Mouse (Mus musculus) bone marrow, adult 2 months (tissue): ENCODE results near the gene Cyp27a1. TPM values are rescaled to one million over a fixed set of nuclear protein-coding genes. Genes with fewer than 3 reads are reported as not detected.

Experiments used
- H3K27ac ChIP-seq: fragments of 200-500 bp; 2 replicates; pipeline ENCODE4 v1.5.1; 2012; ENCODE audit warnings: low read depth, mild to moderate bottlenecking, control low read depth, inconsistent platforms, low read length; ENCODE audit not compliant: control insufficient read depth, poor library complexity, insufficient read depth
- H3K4me1 ChIP-seq: fragments of 200-500 bp; 2 replicates; pipeline ENCODE4 v1.6.1; 2011; ENCODE audit warnings: low read length; ENCODE audit not compliant: control insufficient read depth, insufficient read depth
- H3K4me3 ChIP-seq: fragments of 200-500 bp; replicated peaks from 2 replicates; pipeline ENCODE3; 2011; ENCODE audit warnings: mild to moderate bottlenecking, low read depth, low read length, control low read depth; ENCODE audit not compliant: control insufficient read depth
- CTCF ChIP-seq: fragments of 200-500 bp; IDR thresholded peaks from 2 replicates; pipeline ENCODE4 v1.5.1; 2011; ENCODE audit warnings: low read length, control low read depth; ENCODE audit not compliant: control insufficient read depth, insufficient read depth
- POLR2A ChIP-seq: fragments of 200-500 bp; IDR thresholded peaks from 2 replicates; pipeline ENCODE4 v1.6.1; 2011; ENCODE audit warnings: low read depth, mild to moderate bottlenecking, control low read depth, low read length, borderline replicate concordance; ENCODE audit not compliant: control insufficient read depth
- WGBS: fragments of 180-500 bp; shearing (Covaris S2); methylation state at CpG from one replicate; pipeline ENCODE4 v1.1.7; 2018; 5-methylcytosine and 5-hydroxymethylcytosine counted together
- polyA plus RNA-seq: library from polyadenylated mRNA; stranded (reverse); fragments of >200 nt; gene quantifications from 2 replicates; pipeline ENCODE4 v1.2.4, GENCODE M21; 2011; ENCODE audit warnings: low replicate concordance; ENCODE audit not compliant: missing spikeins, insufficient read depth, insufficient read length

Gene Cyp27a1
- polyA plus RNA-seq, 1 experiment = 16.4 TPM

DNA sequence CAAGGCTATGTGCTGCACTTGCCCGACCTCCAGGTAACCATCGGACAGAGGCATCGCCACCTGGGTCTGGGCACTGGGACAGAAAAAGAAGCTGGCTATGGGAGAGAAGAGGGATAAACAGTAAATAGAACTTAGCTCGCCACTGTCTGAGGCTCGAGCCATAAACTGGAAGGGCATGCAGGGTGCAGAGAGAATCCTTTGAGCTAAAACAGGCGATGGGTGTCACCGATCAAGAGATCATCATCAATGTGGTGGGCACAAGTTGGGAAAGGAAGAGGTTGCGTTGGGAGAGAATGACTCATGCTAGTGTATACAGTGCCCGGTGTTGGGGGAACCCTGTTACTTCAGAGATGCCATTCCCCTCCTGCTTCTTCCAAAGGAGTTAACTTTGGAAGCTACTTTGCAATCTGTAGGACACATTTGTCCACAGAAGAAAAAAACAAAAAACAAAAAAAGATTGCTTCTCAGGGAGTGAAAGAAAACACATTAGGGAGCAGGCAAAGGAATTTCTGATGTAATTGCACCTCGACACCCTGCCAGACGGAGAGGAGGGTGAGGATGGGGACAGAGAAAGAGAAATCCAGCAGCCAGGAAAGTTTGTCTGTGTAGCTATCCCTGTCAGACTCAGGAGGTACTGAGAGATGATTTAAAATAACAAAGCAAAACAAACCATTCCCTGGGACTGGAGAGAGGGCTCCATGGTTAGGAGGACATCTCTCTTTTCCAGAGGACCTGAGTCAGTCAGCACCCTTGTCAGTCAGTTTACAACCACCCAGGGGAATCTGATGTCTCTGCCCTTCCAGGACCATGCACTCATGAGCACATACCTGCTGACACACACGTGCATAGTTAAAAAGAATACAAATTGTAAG lies 721 bp downstream of the Cyp27a1 start:
- 23% methylated on average over 12 of the region's 12 CpGs for WGBS
- H3K4me1 ChIP-seq = no peaks in the 10 kb centered on the region; the same call in 1 of the 2 replicates
- no peak overlapping the region for H3K27ac ChIP-seq
- H3K4me3 ChIP-seq = peak overlapping the region; percentile 67
- TF ChIP-seq POLR2A (no peak), CTCF (no peak)

DNA sequence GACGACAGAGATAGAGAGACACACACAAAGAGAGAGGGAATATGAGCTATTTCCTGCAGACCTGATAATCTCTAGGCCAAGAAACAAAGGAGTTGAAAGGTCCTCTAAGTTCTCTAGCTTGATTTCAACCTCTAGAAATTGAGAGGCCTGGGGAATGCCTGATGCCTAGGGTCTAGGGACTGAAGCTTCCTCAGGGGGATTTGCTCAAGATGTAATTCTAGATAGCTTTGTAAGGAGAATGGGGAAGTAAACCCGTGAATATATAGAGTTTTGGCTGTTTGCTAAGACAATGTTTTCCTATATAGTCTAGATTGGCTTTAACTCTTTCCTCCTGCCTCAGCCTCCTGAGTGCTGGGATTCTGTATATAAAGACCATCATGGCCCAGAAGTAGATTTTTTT lies 1.6 kb downstream of the Cyp27a1 start:
- no peak overlapping the region for H3K27ac ChIP-seq
- no peak for TF ChIP-seq POLR2A
- TF ChIP-seq CTCF = no peak
- no peaks in the 10 kb centered on the region; the same call in 1 of the 2 replicates for H3K4me1 ChIP-seq
- WGBS = 8% methylated on average over 2 of the region's 2 CpGs
- no peak overlapping the region for H3K4me3 ChIP-seq

DNA sequence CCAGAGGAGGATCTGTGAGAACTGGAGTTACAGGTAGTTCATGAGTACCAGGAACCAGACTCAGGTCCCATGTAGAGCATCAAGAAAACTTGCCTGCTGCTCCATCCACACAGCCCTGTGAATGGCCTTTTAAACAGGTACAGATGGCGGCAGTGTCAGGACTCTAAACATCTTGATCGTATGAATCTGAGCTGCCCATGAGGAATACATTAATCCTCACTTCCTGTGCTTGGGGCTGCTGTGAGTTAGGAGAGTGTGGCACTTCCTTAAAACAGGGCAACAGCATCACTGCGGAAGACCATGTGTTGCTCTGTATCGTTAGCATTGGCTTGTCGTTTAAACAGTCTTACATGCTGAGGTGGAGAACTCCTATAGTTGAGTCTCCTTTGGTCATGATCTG lies 2.1 kb downstream of the Cyp27a1 start:
- Histone ChIP-seq H3K27ac (no peak overlapping the region), H3K4me1 (no peaks in the 10 kb centered on the region; the same call in 1 of the 2 replicates), H3K4me3 (no peak overlapping the region)
- WGBS = 13% methylated on average over 5 of the region's 5 CpGs
- TF ChIP-seq POLR2A (no peak), CTCF (no peak)

DNA sequence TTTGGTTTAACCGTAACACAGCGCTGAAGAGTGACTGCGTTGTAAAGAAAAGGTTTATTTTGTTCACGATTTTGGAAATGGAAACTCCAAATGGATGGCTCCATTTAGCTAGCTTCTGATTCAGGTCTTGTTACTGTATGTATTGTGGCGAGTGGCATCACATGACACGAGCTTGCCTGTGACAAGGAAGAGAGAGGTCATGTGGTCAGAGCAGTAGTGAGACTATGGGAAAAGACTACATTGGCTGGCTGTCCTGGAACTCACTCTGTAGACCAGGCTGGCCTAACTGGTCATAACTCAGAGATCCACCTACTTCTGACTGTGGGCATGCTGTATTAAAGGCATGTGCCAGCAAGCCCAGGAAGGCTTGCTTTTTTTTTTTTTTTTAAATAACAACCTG lies 2.5 kb downstream of the Cyp27a1 start:
- H3K4me3 ChIP-seq = no peak overlapping the region
- H3K27ac ChIP-seq = no peak overlapping the region
- TF ChIP-seq CTCF = no peak
- no peak for TF ChIP-seq POLR2A

DNA sequence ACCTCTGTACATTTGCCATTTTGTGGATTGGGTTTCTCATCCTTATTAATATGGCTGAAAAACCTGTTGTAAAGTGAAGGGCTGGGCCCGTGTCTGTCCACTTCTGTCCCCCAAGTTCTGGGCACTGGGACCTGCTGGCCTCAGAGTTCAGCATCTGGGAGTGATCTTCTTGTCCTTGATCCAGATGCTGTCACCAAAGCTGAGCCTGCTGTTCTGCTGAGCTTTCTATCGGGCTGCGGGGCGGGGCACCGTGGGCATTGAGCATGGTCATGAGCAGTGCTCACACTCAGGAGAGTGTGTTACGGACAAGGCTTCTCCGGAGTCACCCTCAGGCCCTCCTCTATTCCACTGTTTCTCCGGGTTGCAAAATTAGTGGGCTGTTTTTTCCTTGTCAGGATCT lies 4.7 kb downstream of the Cyp27a1 start:
- WGBS = 95% methylated on average over 8 of the region's 8 CpGs
- Histone ChIP-seq H3K4me3 (no peak overlapping the region), H3K27ac (no peak overlapping the region), H3K4me1 (no peaks in the 10 kb centered on the region; the same call in 1 of the 2 replicates)
- no peak for TF ChIP-seq CTCF
- TF ChIP-seq POLR2A = no peak

More for the DNA sequence above, 2.5 kb downstream of the Cyp27a1 start:
- 75% methylated on average over 6 of the region's 6 CpGs for WGBS
- H3K4me1 ChIP-seq = no peaks in the 10 kb centered on the region; the same call in 1 of the 2 replicates

DNA sequence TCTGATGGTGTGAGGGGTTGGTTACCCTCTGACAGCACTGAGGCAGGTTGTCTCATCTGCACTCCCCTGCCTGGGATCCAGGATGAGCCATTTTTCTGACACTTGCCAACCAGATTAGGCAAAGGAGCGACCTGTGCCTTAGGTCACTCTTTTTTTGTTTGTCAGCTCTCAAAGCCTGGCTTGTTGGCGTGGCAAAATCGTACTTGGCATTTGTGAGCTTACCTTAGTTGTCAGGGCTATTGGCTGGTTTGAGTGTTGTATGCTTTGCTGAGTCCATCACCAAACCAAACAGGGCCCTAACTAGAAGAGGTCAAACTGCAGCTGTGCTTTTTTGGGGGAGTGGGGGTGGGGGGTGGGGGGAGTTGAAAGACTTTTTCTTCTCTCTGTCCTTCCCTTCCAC lies 5.9 kb downstream of the Cyp27a1 start:
- no peak overlapping the region for H3K4me3 ChIP-seq
- no peak overlapping the region for H3K27ac ChIP-seq
- 73% methylated on average over 3 of the region's 3 CpGs for WGBS
- no peaks in the 10 kb centered on the region; the same call in 1 of the 2 replicates for H3K4me1 ChIP-seq
- TF ChIP-seq POLR2A (no peak), CTCF (no peak)

DNA sequence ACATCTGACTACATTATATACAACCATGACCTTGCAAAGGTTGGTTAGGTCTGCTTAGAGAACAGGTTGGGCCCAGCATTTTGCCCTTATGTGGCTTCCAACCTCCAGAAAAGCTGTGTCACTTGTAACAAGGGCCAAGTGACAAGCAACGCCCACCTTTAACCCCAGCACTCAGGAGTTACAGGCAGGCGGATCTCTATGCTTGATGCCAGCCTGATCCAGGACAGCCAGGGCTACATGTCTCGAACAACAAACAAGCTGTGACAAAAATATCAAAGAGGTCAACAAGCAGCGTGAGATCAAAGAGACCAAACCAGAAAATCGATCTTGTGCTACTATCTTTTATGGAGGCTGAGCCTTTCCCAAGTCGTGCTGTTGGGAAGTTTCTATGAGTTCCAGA lies 8.3 kb downstream of the Cyp27a1 start:
- Histone ChIP-seq H3K4me1 (no peaks in the 10 kb centered on the region), H3K4me3 (no peak overlapping the region), H3K27ac (no peak overlapping the region)
- TF ChIP-seq POLR2A (no peak), CTCF (no peak)
- WGBS = 79% methylated on average over 6 of the region's 6 CpGs

DNA sequence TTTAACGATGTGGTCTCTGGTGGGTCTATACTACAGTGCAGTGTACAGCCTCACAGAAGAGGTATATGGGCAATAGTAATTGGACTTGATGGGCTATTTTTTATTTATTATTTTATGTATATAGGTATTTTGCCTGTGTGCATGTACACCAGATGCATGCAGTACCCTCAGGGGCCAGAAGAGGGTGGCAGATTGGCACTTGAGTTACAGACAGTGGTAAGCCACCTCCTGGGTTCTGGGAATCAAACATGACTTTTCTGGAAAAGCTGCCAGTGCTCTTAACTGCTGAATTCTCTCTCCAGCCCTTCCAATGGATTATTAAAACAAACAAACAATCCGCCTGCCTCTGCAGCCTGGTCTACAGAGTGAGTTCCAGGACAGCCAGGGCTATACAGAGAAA lies 10.4 kb downstream of the Cyp27a1 start:
- WGBS = 71% methylated on average over 2 of the region's 2 CpGs
- Histone ChIP-seq H3K4me1 (no peaks in the 10 kb centered on the region), H3K27ac (no peak overlapping the region), H3K4me3 (no peak overlapping the region)
- TF ChIP-seq POLR2A (no peak), CTCF (peak; percentile 32; the same call in 1 of the 2 replicates)

DNA sequence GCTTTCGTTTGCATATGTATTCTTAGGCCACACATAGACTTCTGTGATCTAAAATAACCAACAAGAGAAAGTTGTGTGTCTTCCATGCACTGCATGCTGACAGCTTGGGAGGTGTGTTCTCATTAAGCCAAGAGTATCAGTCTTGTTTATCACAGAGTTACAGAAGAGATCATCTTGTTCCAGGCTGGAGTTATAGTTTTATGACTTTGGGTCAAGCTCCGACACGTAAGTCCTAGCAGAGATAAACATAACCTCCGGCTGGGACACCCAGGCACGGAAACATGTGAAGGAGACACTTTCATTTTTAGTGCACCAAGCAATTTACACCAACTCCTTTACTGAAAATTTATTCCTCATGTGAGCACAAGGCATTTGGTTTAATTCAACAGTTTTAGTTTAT lies 12.7 kb downstream of the Cyp27a1 start:
- TF ChIP-seq POLR2A (no peak), CTCF (no peak)
- no peak overlapping the region for H3K4me3 ChIP-seq
- WGBS = 78% methylated on average over 5 of the region's 5 CpGs
- H3K27ac ChIP-seq = no peak overlapping the region
- no peaks in the 10 kb centered on the region for H3K4me1 ChIP-seq
